Mouse (Mus musculus): ENCODE results near the gene Olfr651. TPM values are rescaled to one million over a fixed set of nuclear protein-coding genes. Genes with fewer than 3 reads are reported as not detected.
A peak's percentile ranks its signal among the peaks of the same experiment; 100 is the strongest.
"Not testable (repeated sequence)": the region's sequence is repeated elsewhere in the genome, so short reads cannot be mapped to it uniquely, and the experiment has no call there.

Olfr651 gene
- not detected in 2 replicates for polyA plus RNA-seq (2014; fragmentation: Nextera tagmentation; extraction: Ambion mirVana)

DNA sequence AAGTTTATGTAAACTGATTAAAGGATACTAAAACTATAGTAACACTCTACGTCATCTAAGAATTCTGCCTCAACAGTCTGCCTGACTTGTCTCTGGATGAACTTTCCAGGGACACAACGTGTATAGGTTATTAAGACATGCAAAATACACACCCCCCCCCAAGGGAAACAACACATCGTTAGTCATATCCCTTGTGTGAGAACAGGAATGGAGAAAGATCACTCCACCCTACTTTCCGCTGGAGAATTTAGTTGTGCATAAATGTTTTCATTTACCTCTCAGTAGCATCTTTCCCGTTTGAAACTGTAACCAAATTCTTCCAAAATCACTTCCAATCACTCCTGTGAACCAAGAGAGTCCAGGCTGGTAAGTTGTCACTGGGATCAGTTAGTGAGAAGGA is at the start of gene Olfr651:
Gene Olfr651, plus strand, starts transcription at position 301 of the 400 bp plus-strand sequence.
- Histone ChIP-seq H3K27ac (ENCODE audit: low read depth) (no peak within 1 kb of the TSS), H3K9ac (ENCODE audit: low read length) (no peak within 1 kb of the TSS), H3K4me2 (ENCODE audit: low read length) (no peak within 1 kb of the TSS), H3K36me3 (ENCODE audit: control insufficient read depth, insufficient read depth, low read length) (no peaks in the 10 kb centered on the region), H3K4me1 (replicated peaks; ENCODE audit: control insufficient read depth, insufficient read depth, low read length) (no peaks in the 10 kb centered on the region), H3K9me3 (ENCODE audit: control insufficient read depth, low read length) (no peaks in the 10 kb centered on the region), H3K4me3 (ENCODE audit: low read depth, low read length) (no peak within 1 kb of the TSS), H3K27me3 (replicated peaks; ENCODE audit: control insufficient read depth, insufficient read depth, low read length) (no peaks in the 10 kb centered on the region)
- no peak for ATAC-seq (replicated peaks; ENCODE audit: low FRiP score, low TSS enrichment, low read depth)
- WGBS, result 68% methylated on average over 5 of the region's 5 CpGs
- no peak for DNase-seq (ENCODE audit: low spot score)

DNA sequence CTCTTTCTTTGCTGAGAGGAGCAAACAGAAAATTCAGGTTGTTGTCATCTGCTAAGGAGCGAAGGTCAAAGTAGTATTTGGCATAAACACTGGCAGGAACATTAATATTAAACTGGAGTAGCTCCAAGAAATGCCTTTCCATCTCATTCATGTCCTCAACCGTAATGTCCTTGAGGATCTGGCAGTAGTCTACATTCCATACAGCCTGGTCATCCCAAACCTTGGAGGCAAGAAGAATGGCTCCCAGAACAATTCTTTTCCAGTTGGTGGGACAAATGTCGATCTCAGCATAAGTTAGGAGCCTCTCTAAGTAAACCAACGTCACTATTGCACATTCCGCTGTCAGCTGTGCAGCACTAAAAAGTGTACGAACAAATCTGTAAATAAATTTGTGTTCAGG is 48.7 kb upstream of the Olfr651 start:
- H3K27me3 ChIP-seq (replicated peaks; ENCODE audit: control insufficient read depth, insufficient read depth, low read length); ATAC-seq (replicated peaks; ENCODE audit: low FRiP score, low TSS enrichment, low read depth); H3K36me3 ChIP-seq (ENCODE audit: control insufficient read depth, insufficient read depth, low read length); H3K9ac ChIP-seq (ENCODE audit: low read length); H3K9me3 ChIP-seq (ENCODE audit: control insufficient read depth, low read length); H3K27ac ChIP-seq (ENCODE audit: low read depth); H3K4me3 ChIP-seq (ENCODE audit: low read depth, low read length); H3K4me2 ChIP-seq (ENCODE audit: low read length); H3K4me1 ChIP-seq (replicated peaks; ENCODE audit: control insufficient read depth, insufficient read depth, low read length); DNase-seq (ENCODE audit: low spot score): not testable (repeated sequence)
- WGBS, result 50% methylated on average over 6 of the region's 6 CpGs

DNA sequence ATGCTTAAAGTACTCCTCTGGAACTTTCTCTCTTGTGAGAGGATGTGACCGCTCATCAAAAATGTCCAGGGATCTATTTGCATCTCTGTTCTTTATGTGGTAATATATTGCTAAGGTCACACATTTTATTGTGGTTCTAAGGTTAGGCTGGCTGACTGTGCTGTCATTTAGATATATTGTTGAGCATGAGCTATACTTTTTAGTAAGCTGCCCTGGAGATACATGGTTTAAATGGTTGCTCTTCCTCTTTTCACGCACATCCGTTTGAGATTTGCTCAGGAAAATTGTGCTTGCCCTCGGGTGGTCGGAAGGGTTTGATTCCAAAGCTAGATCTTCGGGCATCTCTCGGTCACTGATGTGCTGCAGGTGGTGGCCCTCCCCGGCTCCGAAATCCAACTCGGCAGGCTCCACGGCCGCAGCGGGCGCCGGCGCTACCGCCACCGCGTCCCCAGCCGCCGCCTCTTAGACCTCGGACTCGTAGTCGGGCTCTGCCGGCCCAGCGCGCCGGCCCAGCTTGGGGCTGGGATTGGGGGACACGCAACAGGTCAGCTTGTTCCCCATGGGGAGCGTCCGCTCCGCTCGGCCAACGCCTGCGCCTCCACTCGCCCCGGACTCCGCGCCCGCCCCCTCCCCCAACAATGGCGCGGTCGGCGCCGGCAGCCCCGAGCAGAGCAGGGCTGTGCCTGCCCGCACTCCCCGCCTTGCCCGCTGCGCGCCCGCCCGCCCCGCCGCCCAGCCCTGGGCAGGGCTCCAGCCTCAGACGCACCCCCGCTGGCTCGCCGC is 48.2 kb upstream of the Olfr651 start:
- Histone ChIP-seq H3K9ac (ENCODE audit: low read length) (peak overlapping the region; percentile 45), H3K9me3 (ENCODE audit: control insufficient read depth, low read length) (no peaks in the 10 kb centered on the region), H3K36me3 (ENCODE audit: control insufficient read depth, insufficient read depth, low read length) (no peaks in the 10 kb centered on the region), H3K4me3 (ENCODE audit: low read depth, low read length) (peak overlapping the region; percentile 43), H3K4me1 (replicated peaks; ENCODE audit: control insufficient read depth, insufficient read depth, low read length) (no peaks in the 10 kb centered on the region), H3K27ac (ENCODE audit: low read depth) (no peak overlapping the region), H3K27me3 (replicated peaks; ENCODE audit: control insufficient read depth, insufficient read depth, low read length) (no peaks in the 10 kb centered on the region), H3K4me2 (ENCODE audit: low read length) (peak overlapping the region; percentile 53)
- 3% methylated on average over 46 of the region's 59 CpGs for WGBS
- DNase-seq (ENCODE audit: low spot score) (peak; percentile 75), ATAC-seq (replicated peaks; ENCODE audit: low FRiP score, low TSS enrichment, low read depth) (peak; percentile 93)

DNA sequence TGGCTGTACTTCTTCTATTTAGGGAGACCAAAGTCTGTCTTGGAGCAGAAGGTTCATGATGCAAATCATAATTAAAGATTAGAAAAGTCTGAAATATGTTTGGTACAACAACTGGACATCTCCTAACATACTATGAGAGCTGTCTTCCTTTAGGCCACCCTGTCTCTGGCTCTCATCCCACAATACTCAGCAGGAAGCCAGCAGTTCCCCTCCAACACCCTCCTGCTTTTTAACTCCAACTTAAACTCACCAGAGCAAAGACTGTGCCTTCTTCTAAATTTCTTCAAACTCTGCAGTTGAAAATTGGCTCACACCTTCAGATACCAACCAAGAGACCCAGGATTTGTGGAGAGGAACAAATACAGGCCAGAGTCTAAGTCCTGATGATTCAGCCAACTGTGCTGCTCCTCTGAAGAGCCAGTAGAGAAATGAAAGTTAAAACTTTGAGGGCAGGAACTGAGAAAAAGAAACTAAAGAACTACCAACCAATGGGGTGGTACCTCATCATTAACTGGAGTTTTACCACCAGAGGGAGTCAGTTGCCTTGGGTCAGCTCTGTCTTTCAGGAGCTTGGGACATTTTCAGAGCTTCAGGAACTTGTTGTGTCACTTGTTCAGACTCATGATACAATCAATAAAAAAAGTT is 42.4 kb upstream of the Olfr651 start, which contains the start of gene Trim30d:
Gene Trim30d, minus strand, starts transcription at position 429 of the 645 bp plus-strand sequence.
- not testable (repeated sequence) for DNase-seq (ENCODE audit: low spot score); H3K27ac ChIP-seq (ENCODE audit: low read depth); H3K4me2 ChIP-seq (ENCODE audit: low read length); H3K4me3 ChIP-seq (ENCODE audit: low read depth, low read length); H3K9me3 ChIP-seq (ENCODE audit: control insufficient read depth, low read length); H3K27me3 ChIP-seq (replicated peaks; ENCODE audit: control insufficient read depth, insufficient read depth, low read length); H3K9ac ChIP-seq (ENCODE audit: low read length); H3K4me1 ChIP-seq (replicated peaks; ENCODE audit: control insufficient read depth, insufficient read depth, low read length); ATAC-seq (replicated peaks; ENCODE audit: low FRiP score, low TSS enrichment, low read depth); H3K36me3 ChIP-seq (ENCODE audit: control insufficient read depth, insufficient read depth, low read length)

DNA sequence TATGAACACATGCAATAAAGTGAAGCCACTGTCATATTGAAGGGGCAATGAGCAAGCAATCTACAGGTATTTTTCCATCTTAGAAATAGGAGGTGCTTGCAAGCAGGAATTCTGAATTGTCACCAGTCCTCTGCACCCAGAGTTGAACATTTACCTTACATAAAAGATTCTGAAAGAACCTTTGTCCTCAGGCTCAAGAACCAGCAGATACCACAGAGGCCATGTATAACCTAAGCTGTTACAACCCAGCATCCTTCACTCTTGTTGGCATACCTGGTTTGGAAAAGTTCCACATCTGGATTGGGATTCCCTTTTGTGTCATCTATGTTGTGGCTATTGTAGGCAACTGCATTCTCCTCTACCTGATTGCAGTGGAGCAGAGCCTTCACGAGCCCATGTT is 2.8 kb downstream of the Olfr651 start:
- Histone ChIP-seq H3K9me3 (ENCODE audit: control insufficient read depth, low read length) (no peaks in the 10 kb centered on the region), H3K36me3 (ENCODE audit: control insufficient read depth, insufficient read depth, low read length) (no peaks in the 10 kb centered on the region), H3K4me2 (ENCODE audit: low read length) (no peak overlapping the region), H3K4me1 (replicated peaks; ENCODE audit: control insufficient read depth, insufficient read depth, low read length) (no peaks in the 10 kb centered on the region), H3K9ac (ENCODE audit: low read length) (no peak overlapping the region), H3K4me3 (ENCODE audit: low read depth, low read length) (no peak overlapping the region), H3K27ac (ENCODE audit: low read depth) (no peak overlapping the region), H3K27me3 (replicated peaks; ENCODE audit: control insufficient read depth, insufficient read depth, low read length) (no peaks in the 10 kb centered on the region)
- ATAC-seq (replicated peaks; ENCODE audit: low FRiP score, low TSS enrichment, low read depth) (no peak), DNase-seq (ENCODE audit: low spot score) (no peak)
- 77% methylated on average over 1 of the region's 1 CpGs for WGBS

DNA sequence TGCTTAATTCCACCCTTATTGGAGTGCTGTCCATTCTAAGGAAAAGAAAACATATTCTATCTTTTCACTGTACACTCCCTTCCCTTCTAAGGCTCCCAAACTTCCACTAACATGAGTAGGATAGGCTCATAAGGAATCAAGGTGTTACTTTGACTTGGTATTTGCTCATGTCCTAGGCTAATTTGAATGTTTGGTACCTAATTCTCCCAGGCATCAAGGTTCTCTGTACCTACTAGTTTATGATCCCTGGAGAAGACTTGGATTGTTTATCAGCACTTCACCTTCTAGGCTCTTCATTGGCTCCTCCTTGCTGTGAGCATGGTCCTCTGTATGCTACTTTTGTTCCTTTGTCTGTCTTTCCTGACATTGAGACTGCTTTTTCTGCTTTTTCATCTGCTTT is 10.7 kb downstream of the Olfr651 start, which contains the start of gene Olfr652:
Gene Olfr652, plus strand, starts transcription at position 301 of the 400 bp plus-strand sequence.
- Histone ChIP-seq H3K27ac (ENCODE audit: low read depth) (no peak within 1 kb of the TSS), H3K36me3 (ENCODE audit: control insufficient read depth, insufficient read depth, low read length) (no peaks in the 10 kb centered on the region), H3K4me2 (ENCODE audit: low read length) (no peak within 1 kb of the TSS), H3K4me3 (ENCODE audit: low read depth, low read length) (no peak within 1 kb of the TSS), H3K9me3 (ENCODE audit: control insufficient read depth, low read length) (no peaks in the 10 kb centered on the region), H3K4me1 (replicated peaks; ENCODE audit: control insufficient read depth, insufficient read depth, low read length) (no peaks in the 10 kb centered on the region), H3K9ac (ENCODE audit: low read length) (no peak within 1 kb of the TSS), H3K27me3 (replicated peaks; ENCODE audit: control insufficient read depth, insufficient read depth, low read length) (no peaks in the 10 kb centered on the region)
- no peak for DNase-seq (ENCODE audit: low spot score)
- no peak for ATAC-seq (replicated peaks; ENCODE audit: low FRiP score, low TSS enrichment, low read depth)

DNA sequence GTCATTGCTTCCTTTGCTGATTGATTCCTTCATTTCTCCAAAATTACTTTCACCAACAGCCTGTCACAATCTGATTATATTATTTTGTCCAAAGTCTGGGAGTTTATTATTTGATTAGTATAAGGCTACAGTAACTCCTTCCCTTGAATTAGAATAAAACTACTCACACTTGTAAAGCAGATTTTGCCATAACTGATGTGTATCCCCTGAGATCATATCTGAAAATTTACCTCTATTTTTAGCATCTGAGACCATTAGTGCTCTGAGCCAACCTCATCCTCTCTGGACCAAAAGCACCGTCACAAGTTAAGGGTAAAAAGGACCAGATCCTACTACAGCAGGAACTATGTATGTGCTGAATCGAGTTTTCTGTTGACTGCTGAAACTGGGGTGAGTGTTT is 27.1 kb downstream of the Olfr651 start, which contains the start of gene Olfr653:
Gene Olfr653, plus strand, starts transcription at position 301 of the 400 bp plus-strand sequence.
- 63% methylated on average over 2 of the region's 2 CpGs for WGBS
- Histone ChIP-seq H3K27ac (ENCODE audit: low read depth) (no peak within 1 kb of the TSS), H3K4me3 (ENCODE audit: low read depth, low read length) (no peak within 1 kb of the TSS), H3K4me2 (ENCODE audit: low read length) (no peak within 1 kb of the TSS), H3K9ac (ENCODE audit: low read length) (no peak within 1 kb of the TSS), H3K27me3 (replicated peaks; ENCODE audit: control insufficient read depth, insufficient read depth, low read length) (no peaks in the 10 kb centered on the region), H3K4me1 (replicated peaks; ENCODE audit: control insufficient read depth, insufficient read depth, low read length) (no peaks in the 10 kb centered on the region), H3K36me3 (ENCODE audit: control insufficient read depth, insufficient read depth, low read length) (no peaks in the 10 kb centered on the region), H3K9me3 (ENCODE audit: control insufficient read depth, low read length) (no peaks in the 10 kb centered on the region)
- ATAC-seq (replicated peaks; ENCODE audit: low FRiP score, low TSS enrichment, low read depth) (no peak), DNase-seq (ENCODE audit: low spot score) (no peak)

DNA sequence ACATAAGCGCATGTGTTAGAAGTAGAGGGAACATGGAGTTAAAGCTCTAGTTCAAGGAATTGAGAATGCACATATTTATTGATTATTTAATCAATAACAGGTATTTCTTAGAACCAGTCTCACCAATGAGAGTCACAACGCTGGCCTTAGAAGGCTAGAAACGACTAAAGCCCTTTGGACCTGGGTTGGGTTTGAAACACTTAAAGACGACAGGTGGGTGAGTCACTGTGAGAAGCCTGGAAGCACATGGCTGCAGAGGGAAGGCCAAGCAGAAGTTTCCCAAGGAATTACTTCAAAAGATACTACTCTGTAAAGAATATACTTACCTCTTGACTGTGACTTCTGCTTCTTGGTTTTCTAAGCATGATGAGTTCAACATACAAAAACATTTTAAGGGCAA is 30.9 kb downstream of the Olfr651 start:
- ATAC-seq (replicated peaks; ENCODE audit: low FRiP score, low TSS enrichment, low read depth), result no peak
- no peak for DNase-seq (ENCODE audit: low spot score)

More for the DNA sequence above, 30.9 kb downstream of the Olfr651 start:
- Histone ChIP-seq H3K27me3 (replicated peaks; ENCODE audit: control insufficient read depth, insufficient read depth, low read length) (no peaks in the 10 kb centered on the region), H3K4me1 (replicated peaks; ENCODE audit: control insufficient read depth, insufficient read depth, low read length) (no peaks in the 10 kb centered on the region), H3K36me3 (ENCODE audit: control insufficient read depth, insufficient read depth, low read length) (no peaks in the 10 kb centered on the region), H3K9me3 (ENCODE audit: control insufficient read depth, low read length) (no peaks in the 10 kb centered on the region), H3K4me2 (ENCODE audit: low read length) (no peak overlapping the region), H3K4me3 (ENCODE audit: low read depth, low read length) (no peak overlapping the region), H3K27ac (ENCODE audit: low read depth) (no peak overlapping the region), H3K9ac (ENCODE audit: low read length) (no peak overlapping the region)
- 83% methylated on average over 4 of the region's 4 CpGs for WGBS
